Mouse (Mus musculus) cerebellum, adult 8-10 months (tissue): Measurements from ENCODE around the gene Ensa.
"Not testable (repeated sequence)": the region's sequence is repeated elsewhere in the genome, so short reads cannot be mapped to it uniquely, and the experiment has no call there.

Source experiments
- DNase-seq: peaks from one replicate; pipeline ENCODE4 v3.0.0; 2022

Ensa gene

DNA sequence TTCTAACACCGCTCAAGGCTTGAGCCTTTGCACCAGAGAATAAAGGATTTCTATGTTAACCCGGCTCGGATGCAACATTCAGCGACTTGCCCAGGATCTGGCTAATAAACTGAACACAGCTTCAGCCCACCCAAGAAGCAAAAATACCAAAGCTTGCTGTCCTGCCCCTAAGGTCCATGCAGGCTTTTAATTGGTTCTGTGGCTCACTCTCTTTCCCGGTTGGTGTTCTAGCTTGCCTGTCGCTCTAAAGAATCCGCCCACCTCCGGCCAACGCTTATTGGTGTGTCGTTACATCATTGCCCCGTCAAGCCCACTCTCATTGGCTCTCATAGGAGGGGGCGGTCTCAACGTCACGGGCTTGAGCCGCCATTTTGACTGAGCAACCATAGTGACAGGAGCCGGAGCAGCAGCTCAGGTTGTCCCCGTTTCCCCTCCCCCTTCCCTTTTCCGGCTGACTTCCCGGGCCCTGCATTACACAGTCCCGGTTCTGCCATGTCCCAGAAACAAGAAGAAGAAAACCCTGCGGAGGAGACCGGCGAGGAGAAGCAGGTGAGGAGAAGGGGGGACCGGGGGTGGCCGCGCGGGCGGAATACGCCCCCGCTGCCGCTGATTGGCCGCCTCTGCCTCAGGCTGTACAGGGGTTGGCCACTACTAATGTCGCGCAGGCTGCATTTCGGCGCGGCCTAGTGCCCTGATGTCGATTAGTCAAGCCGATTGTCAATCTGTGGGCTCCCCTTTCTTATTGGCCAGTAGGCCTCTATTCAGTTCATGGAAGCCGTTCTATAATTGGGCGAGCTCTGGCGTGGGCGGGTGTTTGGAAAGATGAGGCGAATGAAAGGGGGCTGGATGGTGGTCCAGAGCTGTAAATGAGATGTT lies at the start of gene Ensa:
Ensa (plus strand) TSS at position 366 of the 876 bp plus-strand sequence.
- peak; percentile 97 for DNase-seq

GRCm38 (mm10) chr3:95587754-95588603 lies 36.8 kb upstream of the Ensa start:
- peak; percentile 3 for DNase-seq

- peak; percentile 95 for DNase-seq
Measured at GRCm38 (mm10) chr3:95588604-95589086, 36.1 kb upstream of the Ensa start, which contains the start of gene Golph3l. TSS of gene Golph3l (plus strand) at chr3:95588934.

- DNase-seq = no peak
Measured at GRCm38 (mm10) chr3:95598734-95599133, 26.1 kb upstream of the Ensa start.

DNA sequence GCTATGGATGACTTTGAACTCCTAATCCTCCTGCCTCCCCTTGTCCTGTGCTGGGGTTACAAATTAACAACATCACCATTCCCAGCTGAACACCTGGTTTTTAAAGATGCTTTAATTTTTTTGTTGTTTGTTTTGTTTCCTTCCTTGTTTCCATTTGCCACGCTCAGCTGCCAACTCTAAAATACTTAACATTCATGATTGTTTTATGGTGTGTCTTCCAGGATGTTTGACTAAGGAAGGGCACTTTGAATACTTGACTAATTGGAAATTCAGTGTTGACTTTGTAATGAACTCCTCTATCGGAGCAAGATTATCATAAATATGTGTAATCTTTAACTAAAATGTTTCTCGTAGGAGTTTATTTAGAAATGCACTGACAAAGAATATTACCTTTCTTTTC lies 23.5 kb upstream of the Ensa start:
- no peak for DNase-seq

DNA sequence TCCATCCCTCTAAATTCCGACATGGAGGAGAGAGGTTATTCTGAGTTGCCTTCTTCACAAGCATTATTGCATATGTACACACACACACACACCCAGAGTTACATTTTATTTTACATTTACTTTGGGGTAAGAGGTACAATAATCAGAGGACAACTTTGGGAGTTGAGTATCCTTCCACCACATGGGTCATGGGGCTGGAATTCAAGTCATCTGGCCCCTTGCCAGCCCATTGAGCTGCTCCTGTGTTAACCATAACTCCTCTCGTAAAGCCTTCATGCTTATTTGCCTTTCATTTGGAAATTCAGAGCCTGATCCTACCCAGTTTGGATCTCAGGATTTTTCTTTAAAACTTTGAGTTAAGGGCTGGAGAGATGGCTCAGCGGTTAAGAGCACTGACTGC lies 18.7 kb upstream of the Ensa start:
- no peak for DNase-seq

GRCm38 (mm10) chr3:95609195-95609594 lies 15.6 kb upstream of the Ensa start:
- no peak for DNase-seq

- DNase-seq = no peak
Measured at GRCm38 (mm10) chr3:95613996-95614395, 10.8 kb upstream of the Ensa start.

DNA sequence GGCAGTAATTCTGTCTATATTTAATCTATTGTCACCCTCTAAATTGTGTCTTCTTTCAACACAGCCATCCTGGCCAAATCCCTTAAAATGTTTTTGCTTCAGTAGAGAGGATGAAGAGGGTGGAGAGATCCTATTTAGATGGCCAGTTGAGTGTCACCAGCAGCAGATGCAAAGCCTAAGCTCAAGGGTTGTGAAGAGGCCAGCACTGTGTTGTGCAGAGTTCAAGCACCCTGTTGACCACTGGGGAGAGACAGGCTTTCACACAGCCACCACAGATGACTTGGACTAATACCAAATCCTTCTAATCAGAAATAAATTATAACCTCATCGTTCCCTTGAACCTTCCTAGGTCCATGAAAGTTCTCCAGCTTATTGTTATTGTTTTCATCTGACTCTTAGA lies 6.3 kb upstream of the Ensa start:
- DNase-seq = no peak

DNA sequence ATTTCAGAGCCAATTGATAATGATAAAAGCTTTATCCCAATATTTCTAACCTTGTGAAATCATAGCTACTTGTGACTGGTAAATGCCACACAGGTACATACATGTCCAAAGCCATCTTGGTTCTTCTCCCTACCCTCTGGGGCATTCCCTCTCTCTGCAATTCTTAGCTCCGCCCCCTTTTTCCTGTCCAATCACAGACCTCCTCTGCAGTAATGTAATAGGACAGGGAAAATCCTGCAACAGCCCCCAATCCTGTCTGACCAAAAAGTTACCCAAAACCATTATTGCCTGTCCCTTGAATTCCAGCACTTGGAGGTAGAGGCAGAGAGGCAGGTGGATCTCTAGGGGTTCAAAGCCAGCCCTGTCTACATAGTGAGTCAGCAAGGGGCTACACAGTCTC lies 3.6 kb upstream of the Ensa start:
- no peak for DNase-seq

GRCm38 (mm10) chr3:95622421-95622820 lies 2.4 kb upstream of the Ensa start:
- DNase-seq = not testable (repeated sequence)

GRCm38 (mm10) chr3:95623551-95623950 lies 1.2 kb upstream of the Ensa start:
- no peak for DNase-seq

DNA sequence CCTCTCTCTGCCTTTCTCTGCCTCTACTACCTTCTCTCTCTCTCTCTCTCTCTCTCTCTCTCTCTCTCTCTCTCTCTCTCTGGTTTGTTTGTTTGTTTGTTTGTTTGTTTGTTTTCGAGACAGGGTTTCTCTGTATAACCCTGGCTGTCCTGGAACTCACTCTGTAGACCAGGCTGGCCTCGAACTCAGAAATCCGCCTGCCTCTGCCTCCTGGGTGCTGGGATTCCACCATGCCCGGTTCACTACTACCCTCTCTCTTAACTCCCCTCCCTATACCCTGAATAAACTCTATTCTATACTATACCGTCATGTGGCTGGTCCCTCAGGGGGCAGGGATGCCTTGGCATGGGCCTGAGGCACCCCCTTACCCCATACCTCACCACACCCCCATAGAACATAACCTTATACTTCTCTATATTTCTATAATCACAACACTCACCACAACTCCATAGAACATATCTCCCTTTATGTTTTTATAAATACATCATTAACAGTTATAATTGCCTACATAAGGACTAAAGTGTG lies 740 bp upstream of the Ensa start:
- DNase-seq = not testable (repeated sequence)

DNA sequence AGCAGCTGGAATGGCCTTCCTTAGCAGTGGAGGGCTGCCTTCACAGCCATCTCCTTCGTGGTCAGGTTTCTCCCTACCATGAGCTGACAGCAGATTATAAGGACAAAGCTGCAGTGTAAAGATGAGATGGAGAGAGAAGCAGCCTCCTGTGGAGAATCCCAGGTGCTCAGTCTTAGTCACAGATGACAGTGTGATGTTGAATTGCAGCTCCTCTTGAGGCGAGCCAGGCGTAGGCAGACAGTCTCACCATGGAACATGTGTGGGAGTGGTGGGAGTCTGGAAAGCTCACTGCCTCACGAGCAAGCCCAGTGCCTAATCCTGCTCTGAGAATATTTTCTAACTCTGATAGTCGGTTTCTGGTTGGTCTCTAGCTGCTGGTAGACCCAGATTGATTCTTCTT lies 3.0 kb downstream of the Ensa start:
- DNase-seq = no peak

DNA sequence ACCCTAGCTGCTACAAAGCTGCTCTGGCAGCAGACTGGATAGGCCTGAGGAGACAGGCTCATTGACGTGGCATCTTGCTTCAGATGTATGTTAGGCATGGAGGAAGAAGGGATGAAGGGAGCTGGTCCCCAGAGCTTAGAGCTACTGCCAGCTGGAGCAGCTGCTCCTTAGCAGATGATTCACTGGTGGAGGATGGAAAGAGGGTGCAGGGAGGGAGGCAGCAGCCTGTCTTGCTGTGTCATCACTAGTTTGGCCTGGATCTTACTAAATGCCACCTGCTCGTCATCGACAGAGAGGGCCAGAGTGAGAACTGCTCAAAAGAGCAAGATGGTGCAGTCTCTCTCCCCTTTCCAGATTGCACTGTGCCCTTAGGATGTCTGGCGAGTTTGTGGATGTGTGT lies 5.0 kb downstream of the Ensa start:
- peak; percentile 51 for DNase-seq

- DNase-seq = no peak
Measured at GRCm38 (mm10) chr3:95630856-95631255, 6.1 kb downstream of the Ensa start.

- DNase-seq = no peak
Measured at GRCm38 (mm10) chr3:95631304-95631703, 6.5 kb downstream of the Ensa start.

GRCm38 (mm10) chr3:95632648-95633588 lies 8.1 kb downstream of the Ensa start:
- no peak for DNase-seq

- no peak for DNase-seq
Measured at GRCm38 (mm10) chr3:95635636-95636035, 10.8 kb downstream of the Ensa start.

DNA sequence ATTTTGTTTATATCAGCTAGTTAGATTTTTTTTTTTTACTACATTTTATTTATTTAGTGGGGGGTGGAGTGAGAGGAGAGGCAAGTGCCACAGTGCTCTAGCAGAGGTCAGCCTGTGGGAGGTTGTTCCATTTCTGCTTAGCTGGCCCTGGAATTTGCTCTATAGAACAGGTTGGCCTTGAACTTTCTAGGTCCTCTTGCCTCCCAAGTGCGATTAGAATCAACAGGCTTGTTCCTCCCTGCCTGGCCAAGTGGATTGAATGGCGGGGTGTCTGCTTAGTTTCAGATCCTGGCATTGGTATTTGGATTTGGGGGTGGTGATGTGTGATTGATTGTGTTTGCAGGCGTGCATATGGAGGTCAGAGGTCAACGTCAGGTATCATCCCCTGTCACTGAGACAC lies 11.3 kb downstream of the Ensa start:
- no peak for DNase-seq

DNA sequence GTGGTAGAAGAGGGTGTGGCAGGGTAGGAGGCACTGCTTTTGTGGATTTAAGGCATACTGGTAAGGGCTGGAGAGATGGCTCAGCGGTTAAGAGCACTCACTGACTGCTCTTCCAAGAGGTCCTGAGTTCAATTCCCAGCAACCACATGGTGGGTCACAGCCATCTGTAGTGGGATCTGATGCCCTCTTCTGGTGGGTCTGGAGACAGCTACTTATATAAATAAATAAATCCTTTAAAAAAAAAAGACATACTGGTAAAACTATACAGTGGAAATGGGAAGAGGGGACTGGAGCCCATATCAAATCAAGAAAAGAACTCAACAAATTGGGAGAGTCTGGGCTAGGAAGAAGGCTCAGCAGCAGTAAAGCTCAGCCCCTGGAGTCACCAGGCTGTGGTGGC lies 14.9 kb downstream of the Ensa start:
- no peak for DNase-seq

DNA sequence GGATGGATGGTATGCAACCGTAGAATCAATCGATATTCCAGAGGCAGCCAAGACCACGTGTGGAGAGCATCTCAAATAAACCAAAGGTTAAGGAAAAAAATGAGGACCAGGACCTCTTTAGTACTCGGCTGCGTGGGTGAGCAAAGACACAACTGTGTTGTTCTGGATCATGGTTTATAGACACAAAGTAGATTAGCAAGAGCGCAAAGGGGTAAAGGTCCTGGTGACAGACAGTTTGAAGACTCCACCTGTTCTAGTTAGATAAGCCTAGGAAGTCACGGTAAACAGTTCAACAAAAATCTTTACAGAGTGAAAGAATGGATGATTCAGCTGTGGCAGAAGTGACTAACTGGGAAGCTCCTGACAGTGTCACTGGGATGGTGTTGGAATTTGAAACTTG lies 18.3 kb downstream of the Ensa start:
- DNase-seq = no peak
